Mouse (Mus musculus): ENCODE results near the gene Slc25a24. TPM values are rescaled to one million over a fixed set of nuclear protein-coding genes. Genes with fewer than 3 reads are reported as not detected.

The Slc25a24 gene
- polyA plus RNA-seq, 1 experiment from 2014 or later, result 14.8 TPM

DNA sequence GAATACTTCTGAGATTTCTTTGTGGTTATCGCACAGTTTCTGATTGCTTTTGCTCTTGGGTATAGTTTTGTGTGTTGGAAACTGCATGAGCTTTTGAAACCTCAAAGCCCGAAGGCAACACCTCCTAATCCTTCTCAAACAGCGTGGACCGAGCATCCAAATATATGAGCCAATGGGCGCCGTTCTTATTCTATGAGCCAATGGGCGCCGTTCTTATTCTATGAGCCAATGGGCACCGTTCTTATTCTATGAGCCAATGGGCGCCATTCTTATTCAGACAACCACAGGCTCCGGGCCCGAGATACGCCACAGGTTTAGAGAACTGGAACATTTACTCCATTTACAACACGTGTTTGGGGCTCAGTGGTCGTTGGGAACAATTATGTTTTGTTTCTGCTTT is 11.1 kb downstream of the Slc25a24 start:
- no peak for TF ChIP-seq CTCF (IDR thresholded peaks at IDR 0.05; ENCODE audit: low read depth)
- WGBS, result 95% methylated on average over 15 of the region's 15 CpGs
- Histone ChIP-seq H3K27ac (no peak overlapping the region), H3K4me1 (replicated peaks; ENCODE audit: insufficient read depth, low read length) (no peaks in the 10 kb centered on the region), H3K9me3 (replicated peaks; ENCODE audit: low read length) (no peaks in the 10 kb centered on the region), H3K36me3 (ENCODE audit: insufficient read depth, low read length) (no peaks in the 10 kb centered on the region), H3K4me2 (ENCODE audit: low read length) (no peak overlapping the region), H3K4me3 (replicated peaks; ENCODE audit: low read depth, low read length) (no peak overlapping the region), H3K27me3 (ENCODE audit: insufficient read depth, low read length) (no peaks in the 10 kb centered on the region), H3K9ac (ENCODE audit: low read depth, low read length) (no peak overlapping the region)
- DNase-seq (ENCODE audit: low spot score) (no peak), ATAC-seq (replicated peaks; ENCODE audit: low FRiP score, low read depth) (no peak)

DNA sequence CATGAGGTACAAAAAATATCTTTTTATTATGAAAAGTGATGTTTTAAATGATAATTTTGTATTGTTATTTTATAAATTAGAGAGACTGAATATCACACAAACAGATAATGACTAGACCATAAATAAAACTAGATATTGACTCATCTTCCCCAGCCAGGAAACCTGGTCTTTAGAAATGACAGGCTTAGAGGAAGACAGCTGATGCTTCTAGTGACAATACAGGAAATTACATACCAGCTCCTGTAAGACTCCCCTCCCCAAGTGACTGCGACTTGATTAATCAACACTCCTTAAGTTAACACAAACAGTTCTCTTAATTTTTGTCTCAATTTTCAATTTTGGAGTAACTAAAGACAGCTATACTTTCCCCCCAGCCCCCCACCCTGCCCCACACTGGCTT is 12.4 kb downstream of the Slc25a24 start:
- 66% methylated on average over 1 of the region's 1 CpGs for WGBS
- Histone ChIP-seq H3K4me3 (replicated peaks; ENCODE audit: low read depth, low read length) (no peak overlapping the region), H3K36me3 (ENCODE audit: insufficient read depth, low read length) (no peaks in the 10 kb centered on the region), H3K9me3 (replicated peaks; ENCODE audit: low read length) (no peaks in the 10 kb centered on the region), H3K27ac (no peak overlapping the region), H3K9ac (ENCODE audit: low read depth, low read length) (no peak overlapping the region), H3K4me1 (replicated peaks; ENCODE audit: insufficient read depth, low read length) (no peaks in the 10 kb centered on the region), H3K4me2 (ENCODE audit: low read length) (no peak overlapping the region), H3K27me3 (ENCODE audit: insufficient read depth, low read length) (no peaks in the 10 kb centered on the region)
- DNase-seq (ENCODE audit: low spot score) (no peak), ATAC-seq (replicated peaks; ENCODE audit: low FRiP score, low read depth) (no peak)
- no peak for TF ChIP-seq CTCF (IDR thresholded peaks at IDR 0.05; ENCODE audit: low read depth)

DNA sequence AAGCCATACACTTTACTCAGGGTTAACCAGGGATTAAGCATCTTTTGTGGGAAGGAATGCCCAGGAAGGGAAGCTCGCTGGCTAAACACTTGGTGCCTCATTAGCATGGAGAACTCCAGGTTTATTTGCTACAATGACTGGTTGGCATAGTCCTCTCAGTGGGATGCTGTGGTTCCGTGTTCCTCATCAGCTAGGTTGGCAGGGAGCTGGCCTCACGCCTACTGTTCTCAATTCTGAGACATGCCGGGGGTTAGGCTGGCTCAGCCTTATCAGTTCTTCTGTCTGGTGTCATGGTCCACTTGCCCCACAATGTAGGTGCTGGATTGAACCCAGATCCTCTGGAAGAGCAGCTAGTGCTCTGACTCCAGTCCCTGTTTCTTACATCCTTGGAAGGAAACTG is 29.6 kb downstream of the Slc25a24 start:
- WGBS, result 91% methylated on average over 4 of the region's 4 CpGs
- no peak overlapping the region for H3K4me3 ChIP-seq (replicated peaks; ENCODE audit: low read depth, low read length)
- ATAC-seq (replicated peaks; ENCODE audit: low FRiP score, low read depth), result no peak
- H3K4me1 ChIP-seq (replicated peaks; ENCODE audit: insufficient read depth, low read length), result no peaks in the 10 kb centered on the region
- no peaks in the 10 kb centered on the region for H3K27me3 ChIP-seq (ENCODE audit: insufficient read depth, low read length)
- no peak overlapping the region for H3K27ac ChIP-seq
- H3K9me3 ChIP-seq (replicated peaks; ENCODE audit: low read length), result no peaks in the 10 kb centered on the region
- no peaks in the 10 kb centered on the region for H3K36me3 ChIP-seq (ENCODE audit: insufficient read depth, low read length)
- no peak for TF ChIP-seq CTCF (IDR thresholded peaks at IDR 0.05; ENCODE audit: low read depth)
- H3K9ac ChIP-seq (ENCODE audit: low read depth, low read length), result no peak overlapping the region
- no peak for DNase-seq (ENCODE audit: low spot score)
- no peak overlapping the region for H3K4me2 ChIP-seq (ENCODE audit: low read length)

DNA sequence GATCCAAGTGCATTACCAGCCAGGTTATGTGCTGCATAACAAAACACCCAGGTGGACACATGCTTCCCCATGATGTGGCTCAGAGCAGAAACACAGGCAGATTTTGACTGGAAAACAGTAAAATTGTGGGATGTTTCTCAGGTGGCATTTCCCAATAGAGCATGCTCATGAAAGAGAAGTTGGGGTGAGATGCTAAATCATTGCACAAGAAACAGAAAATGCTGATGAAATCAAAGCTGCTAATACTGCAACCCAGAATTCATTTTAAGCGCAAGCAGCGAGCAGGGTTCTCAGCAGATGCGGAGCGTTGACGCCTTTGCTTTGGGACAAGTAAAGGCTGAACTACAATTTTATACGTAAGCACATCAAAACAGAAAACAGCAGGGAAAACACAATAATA is 30.5 kb downstream of the Slc25a24 start:
- Histone ChIP-seq H3K4me2 (ENCODE audit: low read length) (no peak overlapping the region), H3K36me3 (ENCODE audit: insufficient read depth, low read length) (no peaks in the 10 kb centered on the region), H3K9me3 (replicated peaks; ENCODE audit: low read length) (no peaks in the 10 kb centered on the region), H3K4me3 (replicated peaks; ENCODE audit: low read depth, low read length) (no peak overlapping the region), H3K9ac (ENCODE audit: low read depth, low read length) (no peak overlapping the region), H3K27ac (no peak overlapping the region), H3K4me1 (replicated peaks; ENCODE audit: insufficient read depth, low read length) (no peaks in the 10 kb centered on the region), H3K27me3 (ENCODE audit: insufficient read depth, low read length) (no peaks in the 10 kb centered on the region)
- WGBS, result 97% methylated on average over 6 of the region's 6 CpGs
- ATAC-seq (replicated peaks; ENCODE audit: low FRiP score, low read depth) (no peak), DNase-seq (ENCODE audit: low spot score) (no peak)
- no peak for TF ChIP-seq CTCF (IDR thresholded peaks at IDR 0.05; ENCODE audit: low read depth)

DNA sequence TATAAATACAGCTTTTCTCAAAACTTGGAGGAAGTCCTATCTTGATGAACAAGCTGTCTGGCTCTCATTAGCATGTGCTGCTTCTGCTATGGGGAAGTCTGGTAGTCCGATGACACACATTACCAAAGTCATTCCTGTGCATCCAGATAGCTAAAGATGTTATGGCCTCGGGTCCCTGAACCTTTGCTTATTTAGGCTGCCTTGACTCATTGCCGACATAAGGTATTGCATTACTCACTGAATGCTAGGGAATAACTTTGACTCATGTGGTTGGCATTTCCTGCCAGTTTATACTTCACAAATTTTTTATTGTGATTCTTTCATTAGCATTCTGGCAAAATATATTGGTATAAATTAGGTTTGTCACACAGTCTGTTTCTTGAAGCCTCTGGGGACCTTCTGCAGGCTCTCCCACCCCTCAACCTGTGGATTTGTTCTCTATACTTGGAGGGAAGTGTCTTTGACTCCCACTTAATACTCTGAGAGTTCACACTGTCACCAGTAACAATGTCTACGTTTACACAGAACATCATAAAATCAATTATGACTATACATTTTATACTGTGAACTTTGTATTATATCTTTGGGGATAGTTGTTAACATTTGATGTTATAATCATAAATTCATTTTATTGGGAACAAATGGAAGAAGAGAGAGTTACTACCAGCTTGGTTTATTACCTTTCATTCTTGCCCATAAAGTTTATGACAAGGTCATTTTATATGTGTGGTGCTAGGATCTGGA is 33.1 kb downstream of the Slc25a24 start:
- Histone ChIP-seq H3K36me3 (ENCODE audit: insufficient read depth, low read length) (peaks cover 7% of the 10 kb centered on the region; the same call in 1 of the 2 replicates), H3K9ac (ENCODE audit: low read depth, low read length) (no peak overlapping the region), H3K27ac (no peak overlapping the region), H3K9me3 (replicated peaks; ENCODE audit: low read length) (no peaks in the 10 kb centered on the region), H3K4me3 (replicated peaks; ENCODE audit: low read depth, low read length) (no peak overlapping the region), H3K27me3 (ENCODE audit: insufficient read depth, low read length) (no peaks in the 10 kb centered on the region), H3K4me2 (ENCODE audit: low read length) (no peak overlapping the region), H3K4me1 (replicated peaks; ENCODE audit: insufficient read depth, low read length) (no peaks in the 10 kb centered on the region)
- peak; percentile 7 for DNase-seq (ENCODE audit: low spot score)
- ATAC-seq (replicated peaks; ENCODE audit: low FRiP score, low read depth), result no peak
- no peak for TF ChIP-seq CTCF (IDR thresholded peaks at IDR 0.05; ENCODE audit: low read depth)
- 62% methylated on average over 4 of the region's 4 CpGs for WGBS

DNA sequence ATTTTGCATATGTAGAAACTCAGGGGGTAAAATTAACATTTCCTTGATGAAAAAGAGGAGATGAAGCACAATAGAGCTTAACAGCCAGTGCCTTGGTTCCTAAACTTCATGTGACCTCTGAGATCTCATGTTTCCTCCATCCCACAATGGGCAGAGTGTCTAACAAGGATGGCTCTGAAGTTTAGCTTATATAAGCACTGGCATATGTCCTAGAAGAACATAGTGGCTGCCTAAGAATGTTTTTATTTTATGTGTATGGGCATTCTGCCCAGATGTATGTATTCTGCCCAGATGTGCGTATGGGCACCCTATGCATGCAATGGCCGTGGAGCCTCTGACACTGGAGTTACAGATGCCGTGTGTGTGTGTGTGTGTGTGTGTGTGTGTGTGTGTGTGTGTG is 34.5 kb downstream of the Slc25a24 start:
- TF ChIP-seq CTCF (IDR thresholded peaks at IDR 0.05; ENCODE audit: low read depth), result no peak
- H3K4me2 ChIP-seq (ENCODE audit: low read length), result no peak overlapping the region
- no peaks in the 10 kb centered on the region for H3K27me3 ChIP-seq (ENCODE audit: insufficient read depth, low read length)
- WGBS, result 87% methylated on average over 3 of the region's 3 CpGs
- peaks cover 7% of the 10 kb centered on the region; the same call in 1 of the 2 replicates for H3K36me3 ChIP-seq (ENCODE audit: insufficient read depth, low read length)
- DNase-seq (ENCODE audit: low spot score) (no peak), ATAC-seq (replicated peaks; ENCODE audit: low FRiP score, low read depth) (no peak)
- H3K27ac ChIP-seq, result no peak overlapping the region
- no peak overlapping the region for H3K4me3 ChIP-seq (replicated peaks; ENCODE audit: low read depth, low read length)
- no peak overlapping the region for H3K9ac ChIP-seq (ENCODE audit: low read depth, low read length)
- H3K4me1 ChIP-seq (replicated peaks; ENCODE audit: insufficient read depth, low read length), result no peaks in the 10 kb centered on the region
- H3K9me3 ChIP-seq (replicated peaks; ENCODE audit: low read length), result no peaks in the 10 kb centered on the region

DNA sequence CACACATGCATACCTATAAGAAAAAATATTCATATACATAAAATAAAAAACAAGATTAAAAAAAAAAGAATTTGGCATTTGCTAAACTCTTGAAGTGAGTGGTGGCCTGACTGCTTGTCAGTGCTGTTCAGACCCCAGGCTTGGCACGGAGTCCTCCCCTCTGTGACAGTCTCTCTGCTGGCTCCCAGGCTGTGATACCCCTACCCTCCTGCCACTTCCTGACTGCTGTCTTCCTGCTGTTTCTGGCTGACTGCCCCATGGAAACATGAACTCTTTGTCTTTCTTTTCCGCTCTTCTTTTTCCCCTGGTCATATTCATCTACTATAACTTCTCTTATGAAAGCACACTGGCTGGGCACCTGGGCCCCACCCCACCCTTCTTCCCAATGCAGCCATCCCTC is 41.1 kb downstream of the Slc25a24 start:
- 85% methylated on average over 2 of the region's 2 CpGs for WGBS
- no peak overlapping the region for H3K27ac ChIP-seq
- H3K4me3 ChIP-seq (replicated peaks; ENCODE audit: low read depth, low read length), result no peak overlapping the region
- ATAC-seq (replicated peaks; ENCODE audit: low FRiP score, low read depth) (no peak), DNase-seq (ENCODE audit: low spot score) (no peak)
- no peak for TF ChIP-seq CTCF (IDR thresholded peaks at IDR 0.05; ENCODE audit: low read depth)
- H3K36me3 ChIP-seq (ENCODE audit: insufficient read depth, low read length), result peaks cover 9% of the 10 kb centered on the region
- H3K27me3 ChIP-seq (ENCODE audit: insufficient read depth, low read length), result no peaks in the 10 kb centered on the region
- no peak overlapping the region for H3K4me2 ChIP-seq (ENCODE audit: low read length)
- no peaks in the 10 kb centered on the region for H3K9me3 ChIP-seq (replicated peaks; ENCODE audit: low read length)
- no peak overlapping the region for H3K9ac ChIP-seq (ENCODE audit: low read depth, low read length)
- no peaks in the 10 kb centered on the region for H3K4me1 ChIP-seq (replicated peaks; ENCODE audit: insufficient read depth, low read length)

All from kidney, postnatal 0 days (tissue).